Comparison of ENCODE assay signal across 13 mouse cellular contexts in genomic region chr1:190898899-190899575, GRCm38 (mm10). TPM values are rescaled to one million over a fixed set of nuclear protein-coding genes. Genes with fewer than 3 reads are reported as not detected.
A peak's percentile ranks its signal among the peaks of the same experiment; 100 is the strongest.
DNase-seq lines count a peak whose midpoint lies in the region; ATAC-seq and TF ChIP-seq lines count a peak whose summit lies in the region.
"Had no signal": no experiment of that assay in that cellular context is flagged by ENCODE, and none has a peak within 500 bp of the region (broad histone marks: within the 10 kb centered on the region; RNA-seq: fewer than 3 reads in every experiment).

No protein-coding gene starts in this region.

- H3K9ac ChIP-seq in heart, embryonic 12.5 days: no peak overlapping the region
- H3K9ac ChIP-seq in intestine, postnatal 0 days (ENCODE audit: low read depth, low read length): no peak overlapping the region
- H3K9ac ChIP-seq: liver, embryonic 13.5 days had no signal

- intact Hi-C loops in left cerebral cortex, postnatal 10 days (cut with DNase I): no loop called here

- DNase-seq in heart, adult 11 months: peak; percentile 89
- peak; percentile 71 to 87 for DNase-seq in lung, postnatal 4 days
- DNase-seq in spleen, adult 18-20 months: no peak
- DNase-seq in left cerebral cortex, postnatal 10 days (ENCODE audit: extremely low spot score in 1 of 2, low spot score in 2 of 2): no peak
- DNase-seq: cerebellum, postnatal 25 days; liver, embryonic 13.5 days; thymus, postnatal 14 days had no signal

- no peak for TF ChIP-seq CTCF in bone marrow, adult 2 months (IDR thresholded peaks at IDR 0.05; ENCODE audit: control insufficient read depth, insufficient read depth, low read length)
- no peak for TF ChIP-seq CTCF in intestine, postnatal 0 days (IDR thresholded peaks at IDR 0.05; ENCODE audit: low read depth)

- H3K4me1 ChIP-seq in heart, embryonic 12.5 days (replicated peaks): peaks cover 3% of the 10 kb centered on the region; the same call in 1 of the 2 replicates
- H3K4me1 ChIP-seq in bone marrow, adult 2 months (ENCODE audit: control insufficient read depth, insufficient read depth, low read length): peaks cover 4% of the 10 kb centered on the region
- no peaks in the 10 kb centered on the region; the same call in 1 of the 2 replicates for H3K4me1 ChIP-seq in intestine, postnatal 0 days (replicated peaks; ENCODE audit: control insufficient read depth, insufficient read depth, low read length)

- no peaks in the 10 kb centered on the region for H3K27me3 ChIP-seq in heart, embryonic 12.5 days (replicated peaks)
- no peaks in the 10 kb centered on the region for H3K27me3 ChIP-seq in intestine, postnatal 0 days (replicated peaks; ENCODE audit: control insufficient read depth, insufficient read depth, low read length)
- H3K27me3 ChIP-seq: liver, embryonic 13.5 days; Patski had no signal

- H3K4me3 ChIP-seq in heart, embryonic 12.5 days: no peak overlapping the region
- H3K4me3 ChIP-seq in bone marrow, adult 2 months (replicated peaks; ENCODE audit: control insufficient read depth, low read depth, low read length): no peak overlapping the region
- H3K4me3 ChIP-seq in intestine, postnatal 0 days (ENCODE audit: low read depth, low read length): no peak overlapping the region
- H3K4me3 ChIP-seq: erythroblast, embryonic 14.5 days; liver, embryonic 13.5 days had no signal

- H3K4me2 ChIP-seq in heart, embryonic 12.5 days: no peak overlapping the region
- peak overlapping the region; percentile 1 for H3K4me2 ChIP-seq in intestine, postnatal 0 days (replicated peaks; ENCODE audit: low read depth)
- H3K4me2 ChIP-seq: liver, embryonic 13.5 days had no signal

- no peak for ATAC-seq in heart, embryonic 12.5 days (ENCODE audit: insufficient number of reproducible peaks, low FRiP score)
- ATAC-seq in intestine, postnatal 0 days: peak; percentile 63; the same call in 1 of the 2 replicates
- ATAC-seq in cerebellum, adult (ENCODE audit: insufficient number of reproducible peaks, low FRiP score, low TSS enrichment): no peak
- ATAC-seq: Patski had no signal

- no peak for TF ChIP-seq POLR2A in bone marrow, adult 2 months (IDR thresholded peaks at IDR 0.05; ENCODE audit: borderline replicate concordance, control insufficient read depth, low read depth, low read length)

- H3K36me3 ChIP-seq in heart, embryonic 12.5 days: peaks cover 46% of the 10 kb centered on the region
- H3K36me3 ChIP-seq in intestine, postnatal 0 days (ENCODE audit: control insufficient read depth, insufficient read depth): peaks cover 24% of the 10 kb centered on the region

- H3K9me3 ChIP-seq in heart, embryonic 12.5 days (replicated peaks): no peaks in the 10 kb centered on the region
- no peaks in the 10 kb centered on the region for H3K9me3 ChIP-seq in intestine, postnatal 0 days (ENCODE audit: control insufficient read depth)
- H3K9me3 ChIP-seq: liver, embryonic 13.5 days had no signal

- H3K27ac ChIP-seq in heart, embryonic 12.5 days (ENCODE audit: poor library complexity, severe bottlenecking): no peak overlapping the region
- H3K27ac ChIP-seq in bone marrow, adult 2 months (ENCODE audit: control insufficient read depth, insufficient read depth, low read depth, low read length, poor library complexity): peak overlapping the region; percentile 59; the same call in 1 of the 2 replicates
- no peak overlapping the region for H3K27ac ChIP-seq in intestine, postnatal 0 days (ENCODE audit: low read depth, low read length)
- H3K27ac ChIP-seq: liver, embryonic 13.5 days had no signal

- WGBS in heart, embryonic 12.5 days: 62% methylated on average over 9 of the region's 9 CpGs
- 65% methylated on average over 9 of the region's 9 CpGs for WGBS in bone marrow, adult 2 months
- WGBS in intestine, postnatal 0 days: 28% methylated on average over 9 of the region's 9 CpGs

RNA-seq across cellular contexts. Expression of gene Rps6kc1, which starts 12.5 kb away (rescaled TPM):
- polyA plus RNA-seq in heart, embryonic 12.5 days (2016; fragmentation: Nextera tagmentation; extraction: Ambion mirVana): 11.9 and 13.1 TPM in 2 replicates
- 4.9 and 8.9 TPM in 2 replicates for polyA plus RNA-seq in bone marrow, adult 2 months (2011; ENCODE audit: insufficient read depth, insufficient read length, low replicate concordance, missing spikeins)
- 6.0 and 6.2 TPM in 2 replicates for polyA plus RNA-seq in intestine, postnatal 0 days (2015; fragmentation: Nextera tagmentation; extraction: Ambion mirVana)
- 10 to 100 TPM; 68.2 to 72.6 TPM for total RNA-seq in left cerebral cortex, postnatal 10 days (2021)

RNA-seq across cellular contexts. Expression of gene Angel2, which starts 25.9 kb away (rescaled TPM):
- 38.2 and 38.3 TPM in 2 replicates for polyA plus RNA-seq in heart, embryonic 12.5 days (2016; fragmentation: Nextera tagmentation; extraction: Ambion mirVana)
- polyA plus RNA-seq in bone marrow, adult 2 months (2011; ENCODE audit: insufficient read depth, insufficient read length, low replicate concordance, missing spikeins): 14.3 and 28.3 TPM in 2 replicates
- polyA plus RNA-seq in intestine, postnatal 0 days (2015; fragmentation: Nextera tagmentation; extraction: Ambion mirVana): 23.2 and 23.8 TPM in 2 replicates
- 10 to 100 TPM; 60.9 to 63.8 TPM for total RNA-seq in left cerebral cortex, postnatal 10 days (2021)

Comparison
In these comparisons a context has a peak if more than half of its experiments do, and no peak if none do; other contexts are left out.
1. DNase-seq: peak in heart, adult 11 months (single experiment) and lung, postnatal 4 days (2 of 2); none in spleen, adult 18-20 months (0 of 2) and left cerebral cortex, postnatal 10 days (0 of 2).